Mouse (Mus musculus): ENCODE measurements around the gene Actr6. TPM values are rescaled to one million over a fixed set of nuclear protein-coding genes. Genes with fewer than 3 reads are reported as not detected.

Actr6 gene
- total and polyA plus RNA-seq, 3 experiments: 14.4 to 414 (median 15.3) TPM

- no peaks in the 10 kb centered on the region; a peak in 2 of 4 replicates for H3K36me3 ChIP-seq (ENCODE audit: control insufficient read depth in 1 of 2, insufficient read depth in 2 of 2, low read length in 2 of 2)
- no peaks in the 10 kb centered on the region for H3K9me3 ChIP-seq (replicated peaks; ENCODE audit: insufficient read depth, low read length)
- no peak overlapping the region for H3K9ac ChIP-seq (ENCODE audit: control insufficient read depth, low read depth, low read length, poor library complexity, severe bottlenecking)
- H3K27ac ChIP-seq (ENCODE audit: control insufficient read depth, low read depth, low read length): no peak overlapping the region
- TF ChIP-seq CHD1 (IDR thresholded peaks at IDR 0.05; ENCODE audit: low read depth, low read length) (no peak), E2F4 (IDR thresholded peaks at IDR 0.05; ENCODE audit: borderline replicate concordance, low read depth, low read length) (no peak), SMC3 (IDR thresholded peaks at IDR 0.05; ENCODE audit: low read depth, low read length) (no peak), ZC3H11A (IDR thresholded peaks at IDR 0.05; ENCODE audit: low read depth, low read length) (no peak)
- H3K4me1 ChIP-seq (ENCODE audit: control insufficient read depth in 1 of 2, insufficient read depth in 2 of 2, low read length in 2 of 2): 0 out of 4 replicates have a peak, but pooled peaks cover 0 to 2% of the 10 kb centered on the region in 2 experiments
- no peak for DNase-seq (ENCODE audit: low read depth, low spot score)
- H3K4me3 ChIP-seq (ENCODE audit: control insufficient read depth in 1 of 2, insufficient read depth in 1 of 2, low read depth in 2 of 2, low read length in 2 of 2): no peak overlapping the region
- no peaks in the 10 kb centered on the region for H3K27me3 ChIP-seq (ENCODE audit: control insufficient read depth in 1 of 2, insufficient read depth in 2 of 2, low read length in 2 of 2)
- no peaks in the 10 kb centered on the region for H3K79me2 ChIP-seq (ENCODE audit: control insufficient read depth, insufficient read depth, low read length, poor library complexity)
Measured at GRCm38 (mm10) chr10:89722247-89723195, 9.6 kb downstream of the Actr6 start.

- Histone ChIP-seq H3K36me3 (ENCODE audit: control insufficient read depth in 1 of 2, insufficient read depth in 2 of 2, low read length in 2 of 2) (no peaks in the 10 kb centered on the region; a peak in 2 of 4 replicates), H3K27ac (ENCODE audit: control insufficient read depth, low read depth, low read length) (no peak overlapping the region), H3K9me3 (replicated peaks; ENCODE audit: insufficient read depth, low read length) (no peaks in the 10 kb centered on the region), H3K27me3 (ENCODE audit: control insufficient read depth in 1 of 2, insufficient read depth in 2 of 2, low read length in 2 of 2) (no peaks in the 10 kb centered on the region), H3K9ac (ENCODE audit: control insufficient read depth, low read depth, low read length, poor library complexity, severe bottlenecking) (no peak overlapping the region), H3K4me3 (ENCODE audit: control insufficient read depth in 1 of 2, insufficient read depth in 1 of 2, low read depth in 2 of 2, low read length in 2 of 2) (no peak overlapping the region), H3K79me2 (ENCODE audit: control insufficient read depth, insufficient read depth, low read length, poor library complexity) (no peaks in the 10 kb centered on the region), H3K4me1 (ENCODE audit: control insufficient read depth in 1 of 2, insufficient read depth in 2 of 2, low read length in 2 of 2) (0 out of 4 replicates have a peak, but pooled peaks cover 0 to 2% of the 10 kb centered on the region in 2 experiments)
- DNase-seq (ENCODE audit: low read depth, low spot score): no peak
- TF ChIP-seq MXI1 (IDR thresholded peaks at IDR 0.05; ENCODE audit: low read depth, low read length): no peak
- TF ChIP-seq HCFC1 (IDR thresholded peaks at IDR 0.05; ENCODE audit: low read depth, low read length): no peak
- no peak for TF ChIP-seq ZMIZ1 (IDR thresholded peaks at IDR 0.05; ENCODE audit: low read depth, low read length)
- TF ChIP-seq MYC (IDR thresholded peaks at IDR 0.05; ENCODE audit: low read depth, low read length): no peak
- TF ChIP-seq BHLHE40 (IDR thresholded peaks at IDR 0.05; ENCODE audit: borderline replicate concordance, low read depth, low read length): no peak
- no peak for TF ChIP-seq SMC3 (IDR thresholded peaks at IDR 0.05; ENCODE audit: low read depth, low read length)
- no peak for TF ChIP-seq UBTF (IDR thresholded peaks at IDR 0.05; ENCODE audit: borderline replicate concordance, insufficient read depth, low read depth, low read length)
- no peak for TF ChIP-seq MAZ (IDR thresholded peaks at IDR 0.05; ENCODE audit: low read depth, low read length)
- TF ChIP-seq RCOR1 (IDR thresholded peaks at IDR 0.05; ENCODE audit: low read depth, low read length): no peak
- no peak for TF ChIP-seq ZKSCAN1 (IDR thresholded peaks at IDR 0.05; ENCODE audit: low read depth, low read length)
- no peak for TF ChIP-seq NELFE (IDR thresholded peaks at IDR 0.05; ENCODE audit: low read depth, low read length)
- no peak for TF ChIP-seq ZNF384 (IDR thresholded peaks at IDR 0.05; ENCODE audit: low read depth, low read length)
- no peak for TF ChIP-seq MYB (IDR thresholded peaks at IDR 0.05; ENCODE audit: low read depth, low read length)
- TF ChIP-seq TAL1 (IDR thresholded peaks at IDR 0.05; ENCODE audit: low read length): no peak
- no peak for TF ChIP-seq ZC3H11A (IDR thresholded peaks at IDR 0.05; ENCODE audit: low read depth, low read length)
- no peak for TF ChIP-seq KAT2A (conservative IDR thresholded peaks at IDR 0.05; ENCODE audit: low read depth, low read length)
- TF ChIP-seq TCF12 (IDR thresholded peaks at IDR 0.05; ENCODE audit: low read depth, low read length): no peak
- no peak for TF ChIP-seq MAFK (IDR thresholded peaks at IDR 0.05; ENCODE audit: borderline replicate concordance, low read depth, low read length)
- TF ChIP-seq POLR2A (IDR thresholded peaks at IDR 0.05; ENCODE audit: control insufficient read depth in 1 of 2, insufficient read depth in 1 of 2, low read depth in 1 of 2, low read length in 2 of 2, poor library complexity in 1 of 2): no peak
Measured at GRCm38 (mm10) chr10:89720796-89721195, 11.3 kb downstream of the Actr6 start.
